Mouse (Mus musculus): ENCODE data around the gene Pcp4l1.
"Not testable (repeated sequence)": the region's sequence is repeated elsewhere in the genome, so short reads cannot be mapped to it uniquely, and the experiment has no call there.

Pcp4l1 gene

DNA sequence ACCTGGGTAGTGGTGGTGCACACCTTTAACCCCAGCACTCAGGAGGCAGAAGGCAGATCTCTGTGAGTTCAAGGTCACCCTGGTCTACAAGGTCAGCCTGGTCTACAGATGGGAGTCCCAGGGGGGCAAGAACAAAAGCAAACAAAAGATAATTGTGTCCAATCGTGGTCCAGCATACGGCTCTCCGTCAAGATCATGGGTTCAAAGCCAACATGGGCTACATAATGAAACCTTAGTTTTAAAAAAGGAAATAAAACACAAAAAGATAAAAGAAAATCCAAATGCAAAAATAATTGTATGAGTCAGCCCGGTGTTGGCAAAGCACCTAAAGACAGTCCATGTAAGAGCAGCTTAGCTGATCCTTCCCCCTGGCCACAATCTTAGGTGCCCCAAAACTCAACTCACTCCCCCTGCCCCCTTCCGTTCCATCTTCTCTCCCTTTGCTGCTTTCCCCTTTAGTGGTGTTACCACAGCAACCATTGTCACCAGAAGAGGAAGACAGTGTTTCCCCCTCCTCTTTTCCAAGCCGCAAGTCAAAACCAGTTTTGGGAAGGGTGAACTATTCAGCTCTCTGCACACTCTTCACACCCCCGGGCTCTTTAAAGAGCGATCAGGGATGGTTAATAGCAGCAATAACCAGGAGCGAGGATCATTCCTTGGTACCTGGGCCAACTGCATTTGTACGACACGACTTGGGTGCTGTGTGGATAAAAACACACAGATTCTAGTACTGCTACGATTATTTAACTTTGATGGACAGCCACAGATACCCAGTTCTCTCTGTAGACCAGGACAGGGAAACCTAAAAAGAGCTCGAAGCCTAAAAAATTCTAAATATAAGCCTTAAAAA, 8.0 kb downstream of the Pcp4l1 start:
- DNase-seq (ENCODE audit: low read depth), result no peak

DNA sequence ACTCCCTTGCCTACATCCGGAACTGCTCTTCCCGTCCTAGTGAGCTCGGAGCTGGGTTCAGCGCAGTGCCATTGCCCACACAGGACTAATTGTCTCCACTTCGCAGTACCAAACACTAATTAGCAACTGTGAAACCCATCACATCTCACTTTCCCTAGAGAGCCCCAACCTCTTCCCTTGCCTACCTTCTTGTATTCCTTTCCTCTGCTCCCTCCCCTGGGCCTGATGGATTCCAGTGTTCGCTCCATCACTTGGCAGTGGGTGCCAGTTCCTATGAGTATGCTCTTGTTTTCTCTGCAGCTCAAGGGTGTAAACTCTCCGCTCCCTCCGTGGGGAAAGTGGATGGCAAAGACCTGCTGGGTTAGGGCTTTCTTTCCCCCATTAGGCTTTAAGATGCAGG, 10.4 kb downstream of the Pcp4l1 start:
- no peak for DNase-seq (ENCODE audit: low read depth)

DNA sequence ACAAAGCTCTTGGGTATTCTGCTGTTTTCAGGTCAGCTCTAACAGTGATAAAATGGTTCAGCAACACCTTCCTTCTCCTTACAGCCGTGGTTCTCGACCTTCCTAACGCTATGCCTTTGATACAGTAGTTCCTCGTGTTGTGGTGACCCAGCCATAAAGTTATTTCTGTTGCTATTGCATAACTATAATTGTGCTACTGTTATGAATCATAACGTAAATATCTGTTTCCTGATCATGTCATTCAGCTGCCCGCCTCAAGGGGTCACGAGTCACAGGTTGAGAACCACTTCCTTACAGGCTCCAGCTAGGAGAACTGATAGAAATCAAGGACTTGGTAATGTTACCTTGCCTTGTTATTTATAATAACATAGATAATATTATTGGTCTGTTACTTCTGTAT, 11.8 kb downstream of the Pcp4l1 start:
- DNase-seq (ENCODE audit: low read depth), result peak; percentile 50

DNA sequence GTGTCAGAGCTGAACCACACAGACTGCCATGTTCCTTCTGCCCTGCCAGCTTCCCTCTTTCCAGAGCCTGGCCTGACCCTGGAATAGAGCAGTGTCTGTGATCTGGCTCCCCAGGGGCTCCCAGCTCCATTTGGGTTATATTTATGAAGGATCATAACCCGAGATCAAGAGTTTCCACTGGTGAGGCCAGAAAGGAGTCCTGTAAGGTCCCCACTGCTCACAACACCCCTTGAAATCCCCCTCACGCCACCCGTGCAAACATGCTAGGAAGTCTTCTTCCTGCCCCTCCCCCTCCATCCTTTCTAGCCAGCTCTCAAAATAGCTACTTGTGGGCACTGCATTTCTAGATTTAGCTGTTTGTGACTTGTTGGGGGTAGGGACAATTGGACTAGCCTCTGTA, 12.4 kb downstream of the Pcp4l1 start:
- DNase-seq (ENCODE audit: low read depth), result no peak

DNA sequence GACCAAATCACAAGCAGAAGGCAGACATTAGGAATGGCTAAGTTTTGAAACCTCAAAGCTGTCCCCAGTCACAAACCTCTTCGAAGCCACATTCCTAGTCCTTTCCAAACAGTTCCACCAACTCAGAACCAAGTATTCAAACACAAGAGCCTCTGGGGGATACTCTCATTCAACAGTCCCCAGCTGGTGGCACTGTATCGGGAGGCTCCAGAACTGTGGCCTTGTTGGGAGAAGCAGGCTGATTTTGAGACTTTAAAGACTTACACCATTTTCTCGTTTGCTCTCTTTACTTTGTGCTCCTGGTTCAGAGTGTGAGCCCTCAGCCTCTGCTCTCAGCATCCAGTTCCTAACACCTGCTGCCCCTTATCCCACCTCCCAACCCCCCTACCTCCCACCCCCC, 13.0 kb downstream of the Pcp4l1 start:
- no peak for DNase-seq (ENCODE audit: low read depth)

DNA sequence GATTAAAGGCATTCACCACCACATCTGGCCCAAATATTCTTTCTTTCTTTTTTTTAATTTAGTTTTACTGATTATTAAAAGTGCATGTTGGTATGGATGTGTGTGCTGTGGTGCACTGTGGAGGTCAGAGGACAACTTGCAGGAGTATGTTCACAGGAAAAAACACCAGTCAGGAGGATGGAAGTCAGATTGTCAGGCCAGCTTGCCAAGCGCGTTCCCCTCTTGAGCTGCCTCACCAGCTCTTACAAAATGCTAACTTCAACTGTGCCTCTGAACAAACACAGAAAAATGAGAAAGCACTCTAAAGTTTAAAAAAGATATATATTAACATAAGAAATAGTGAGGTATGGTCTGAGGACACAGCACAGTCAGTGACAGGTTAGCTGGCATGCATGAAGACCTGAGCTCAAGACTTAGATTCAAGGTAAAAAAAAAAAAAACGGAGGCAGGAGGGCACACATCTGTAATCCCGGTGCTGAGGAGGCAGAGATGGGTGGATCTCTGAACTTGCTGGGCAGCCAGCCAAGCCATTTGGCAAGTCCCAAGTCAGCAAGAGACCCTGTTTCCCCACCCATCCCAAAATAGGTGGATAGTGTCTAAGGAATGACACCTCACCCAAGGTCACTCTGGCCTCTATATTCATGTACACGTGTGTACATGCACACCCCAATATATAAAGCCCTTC, 16.4 kb downstream of the Pcp4l1 start:
- DNase-seq (ENCODE audit: low read depth), result no peak

DNA sequence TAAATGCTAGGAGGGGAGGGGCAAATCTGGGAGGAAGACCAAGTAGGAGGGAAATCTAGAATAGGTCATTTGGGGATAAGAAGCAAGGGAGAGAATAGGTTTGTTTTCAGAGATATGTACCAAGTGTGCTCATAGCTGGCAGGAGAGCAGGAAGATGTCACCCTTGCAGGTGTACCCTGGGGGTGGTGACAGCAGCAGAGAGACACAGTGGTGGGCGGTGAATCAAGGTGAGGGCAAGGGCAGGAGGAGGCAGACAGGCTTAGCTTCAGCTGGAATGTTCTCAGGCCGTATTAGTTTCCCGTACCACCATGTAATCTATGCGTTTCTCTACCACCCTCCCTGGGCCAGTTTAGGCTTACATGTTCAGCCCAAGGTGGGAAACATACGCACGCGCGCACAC, 23.3 kb downstream of the Pcp4l1 start:
- no peak for DNase-seq (ENCODE audit: low read depth)

DNA sequence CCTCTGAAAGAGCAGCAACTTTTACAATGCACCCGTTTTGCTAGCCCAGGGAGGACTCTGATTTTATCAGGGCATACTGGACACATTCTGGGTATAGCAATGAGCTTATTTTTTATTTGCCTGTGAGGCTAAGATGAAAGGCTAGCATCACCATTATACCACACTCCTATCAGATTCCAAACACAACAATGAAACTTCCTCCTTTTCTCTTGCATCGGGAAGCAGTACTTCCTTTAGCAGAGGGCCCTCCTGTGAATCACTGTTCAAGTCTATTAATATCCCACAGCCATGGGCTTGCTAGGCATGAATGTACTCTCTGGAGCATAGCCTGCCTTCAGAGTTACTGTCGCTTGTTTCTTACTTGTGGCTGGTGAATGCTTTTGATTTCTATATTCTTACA, 24.9 kb downstream of the Pcp4l1 start:
- DNase-seq (ENCODE audit: low read depth), result no peak

DNA sequence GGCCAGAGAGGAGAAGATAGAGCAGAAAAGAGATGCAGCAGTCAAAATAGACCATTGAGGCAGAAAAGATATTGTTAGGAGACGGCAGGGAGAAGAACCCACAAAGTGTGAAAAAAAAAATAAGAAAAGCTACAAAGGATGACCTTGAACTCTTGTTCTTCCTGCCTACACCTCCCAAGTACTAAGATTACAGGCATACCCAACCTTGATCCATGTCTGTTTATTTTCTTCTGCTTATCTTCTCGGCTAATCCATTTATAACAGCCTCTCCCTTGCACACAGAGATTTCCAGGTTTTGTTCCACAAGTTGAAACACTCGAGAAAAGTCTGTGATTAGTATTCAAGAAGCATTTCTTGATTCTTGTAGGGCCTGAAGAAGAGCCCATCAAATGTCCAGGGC, 26.2 kb downstream of the Pcp4l1 start:
- DNase-seq (ENCODE audit: low read depth), result no peak

DNA sequence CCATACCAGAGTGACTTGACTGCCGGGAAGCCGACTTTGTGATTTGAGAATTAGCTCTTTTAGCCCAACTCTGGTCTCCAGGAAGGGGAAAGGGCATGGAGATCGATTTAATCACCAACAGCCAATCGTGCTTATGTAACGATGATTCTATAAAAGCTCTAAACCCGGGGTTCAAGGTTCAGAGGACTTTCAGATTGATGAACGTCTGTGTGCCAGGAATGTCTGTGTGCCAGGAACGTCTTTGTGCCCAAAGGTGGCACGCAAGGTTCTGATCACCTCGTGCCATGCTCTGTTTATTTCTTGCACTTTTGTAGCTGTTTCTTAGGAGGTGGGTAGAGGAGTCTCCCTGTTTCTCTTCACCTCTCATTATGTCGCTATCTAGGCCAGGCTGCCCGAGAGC, 27.2 kb downstream of the Pcp4l1 start:
- DNase-seq (ENCODE audit: low read depth), result no peak

DNA sequence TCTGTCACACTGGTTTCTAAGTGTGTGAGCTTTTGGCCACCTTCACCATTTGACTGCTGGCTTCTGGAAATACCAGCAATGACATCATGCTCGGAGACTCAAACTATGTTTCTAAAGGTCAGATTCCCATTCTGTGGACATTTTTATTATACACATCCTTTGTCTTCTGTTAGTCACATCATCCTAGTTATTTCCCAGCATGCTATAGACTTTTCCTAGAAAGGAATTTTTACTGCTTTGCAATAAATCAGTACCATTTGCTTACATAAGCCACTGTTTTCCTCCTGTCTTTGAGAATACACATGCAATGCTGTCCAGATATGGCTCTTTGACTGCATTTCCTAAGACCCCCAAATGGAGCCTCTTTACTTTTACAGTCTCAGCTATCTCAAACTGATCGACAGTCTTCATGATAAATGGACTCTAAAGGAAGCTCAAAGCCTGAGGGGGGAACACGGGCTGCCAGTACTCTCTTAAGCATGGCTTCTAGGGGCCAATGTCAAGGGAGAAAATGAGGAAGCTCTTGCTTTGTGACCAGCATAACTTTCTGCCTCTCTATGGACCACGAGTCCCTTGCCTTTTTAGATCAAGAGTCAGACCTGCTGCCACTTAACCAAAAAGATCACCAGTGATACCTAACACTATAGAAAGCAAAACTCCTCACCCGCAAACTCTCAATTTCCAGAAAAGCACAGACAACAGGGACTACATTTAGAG, 30.3 kb downstream of the Pcp4l1 start:
- DNase-seq (ENCODE audit: low read depth), result no peak

DNA sequence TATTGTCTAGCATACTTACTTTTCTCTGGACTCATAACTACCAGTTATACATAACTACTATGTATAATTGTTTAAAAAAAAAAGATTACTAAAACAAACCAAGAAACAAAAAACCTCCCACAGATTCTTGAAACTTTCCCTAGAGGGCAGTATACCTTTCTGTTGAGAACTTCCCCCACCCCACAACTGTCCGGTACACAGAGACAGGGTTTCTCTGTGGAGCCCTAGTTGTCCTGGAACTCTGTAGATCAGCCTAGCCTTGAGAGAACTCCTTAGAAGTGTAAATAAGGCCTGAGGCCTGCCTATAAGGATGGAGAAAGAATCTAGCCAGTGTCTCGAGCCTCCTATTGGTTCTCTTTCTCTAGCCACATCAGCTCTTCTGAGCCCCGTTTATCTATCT, 31.8 kb downstream of the Pcp4l1 start:
- no peak for DNase-seq (ENCODE audit: low read depth)

DNA sequence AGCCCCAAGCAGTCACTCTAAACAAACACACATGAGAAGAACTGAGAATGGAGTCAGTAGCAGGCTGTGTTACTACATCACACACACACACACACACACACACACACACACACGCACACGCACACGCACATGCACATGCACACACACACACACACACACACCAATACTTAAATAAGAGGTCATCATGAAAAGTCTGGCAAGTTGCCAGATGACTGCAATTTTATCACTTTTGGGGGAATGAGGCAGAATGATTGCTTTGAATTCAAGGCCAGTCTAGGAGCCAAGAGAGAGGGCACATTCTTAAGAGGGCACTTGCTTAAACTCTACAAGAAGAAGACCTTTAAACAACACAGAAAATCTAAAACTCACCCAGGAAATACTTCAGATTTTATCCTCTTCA, 33.5 kb downstream of the Pcp4l1 start:
- no peak for DNase-seq (ENCODE audit: low read depth)

DNA sequence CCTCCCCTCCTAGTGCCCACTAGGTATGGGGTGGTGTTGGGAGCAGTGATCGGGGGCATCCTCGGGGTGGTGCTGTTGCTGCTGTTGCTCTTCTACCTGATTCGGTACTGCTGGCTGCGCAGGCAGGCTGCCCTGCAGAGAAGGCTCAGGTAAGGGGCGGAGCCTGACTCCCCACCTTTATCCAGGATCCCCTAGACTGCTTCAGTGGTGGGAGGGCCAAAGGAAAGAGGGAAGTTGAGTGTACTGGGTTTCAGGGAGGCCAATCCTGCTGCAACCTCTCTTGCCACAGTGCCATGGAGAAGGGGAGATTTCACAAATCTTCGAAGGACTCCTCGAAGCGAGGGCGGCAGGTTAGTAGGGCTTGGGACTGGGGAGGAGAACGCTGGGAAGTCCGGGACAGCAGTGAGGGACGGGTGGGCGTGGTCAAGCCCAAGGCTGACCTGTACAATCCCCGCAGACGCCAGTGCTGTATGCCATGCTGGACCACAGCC, 36.5 kb downstream of the Pcp4l1 start:
- no peak for DNase-seq (ENCODE audit: low read depth)

DNA sequence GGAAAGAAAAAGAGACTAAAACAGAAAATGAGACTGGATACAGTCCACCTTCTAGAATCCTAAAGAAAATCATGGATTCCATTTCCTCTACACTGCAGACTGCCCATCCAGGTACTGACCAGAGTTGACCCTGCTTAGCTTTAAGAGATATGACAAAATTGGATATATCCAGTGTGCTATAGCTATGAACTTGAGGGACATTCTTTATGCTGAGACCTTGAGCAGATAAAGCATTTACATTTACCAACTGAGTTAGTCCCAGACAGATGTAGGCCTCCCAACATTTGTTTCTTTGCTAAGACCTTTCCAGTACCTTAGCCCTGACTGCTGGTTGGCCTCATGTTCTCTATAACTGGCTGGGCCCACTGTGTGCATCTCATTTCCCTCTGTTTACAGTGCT, 38.1 kb downstream of the Pcp4l1 start:
- DNase-seq (ENCODE audit: low read depth), result no peak

DNA sequence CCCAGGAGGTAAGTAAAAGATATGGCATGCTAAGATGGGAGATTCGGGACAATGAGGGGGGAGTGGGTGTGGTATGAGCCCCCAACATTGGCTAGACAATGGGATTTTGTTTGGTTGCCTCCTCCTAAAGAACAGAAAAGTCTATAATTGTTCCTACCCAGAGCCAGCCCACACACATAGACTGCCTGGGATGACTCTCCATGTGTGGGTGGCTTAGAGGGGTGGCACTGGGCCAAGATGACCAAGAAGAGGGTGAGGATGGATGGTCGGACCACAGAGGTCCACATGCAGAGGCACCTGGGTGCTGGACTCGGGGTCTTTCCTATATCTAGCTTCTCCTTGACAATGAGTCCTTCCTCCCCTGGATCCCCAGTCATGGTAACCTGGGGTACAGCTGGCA, 39.4 kb downstream of the Pcp4l1 start:
- DNase-seq (ENCODE audit: low read depth), result no peak

DNA sequence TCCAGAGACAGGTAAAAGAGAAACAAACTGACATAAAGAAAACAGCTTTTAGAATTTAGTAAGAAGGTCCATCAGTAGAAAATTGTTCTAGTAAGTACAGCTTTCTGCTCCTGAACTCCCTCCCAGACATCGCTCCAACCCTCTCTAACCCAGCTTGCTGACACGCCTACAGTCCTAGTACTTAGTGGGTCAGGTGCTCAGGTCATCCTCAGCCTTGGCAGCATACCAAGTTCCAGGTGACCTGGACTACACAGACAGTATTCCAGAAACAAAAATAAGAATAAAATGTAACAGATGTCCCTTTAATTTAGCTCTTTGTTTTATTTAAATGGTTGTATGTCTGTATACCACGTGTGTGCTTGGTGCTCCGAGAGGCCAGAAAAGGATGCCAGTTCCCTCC, 44.1 kb downstream of the Pcp4l1 start:
- DNase-seq (ENCODE audit: low read depth), result no peak

DNA sequence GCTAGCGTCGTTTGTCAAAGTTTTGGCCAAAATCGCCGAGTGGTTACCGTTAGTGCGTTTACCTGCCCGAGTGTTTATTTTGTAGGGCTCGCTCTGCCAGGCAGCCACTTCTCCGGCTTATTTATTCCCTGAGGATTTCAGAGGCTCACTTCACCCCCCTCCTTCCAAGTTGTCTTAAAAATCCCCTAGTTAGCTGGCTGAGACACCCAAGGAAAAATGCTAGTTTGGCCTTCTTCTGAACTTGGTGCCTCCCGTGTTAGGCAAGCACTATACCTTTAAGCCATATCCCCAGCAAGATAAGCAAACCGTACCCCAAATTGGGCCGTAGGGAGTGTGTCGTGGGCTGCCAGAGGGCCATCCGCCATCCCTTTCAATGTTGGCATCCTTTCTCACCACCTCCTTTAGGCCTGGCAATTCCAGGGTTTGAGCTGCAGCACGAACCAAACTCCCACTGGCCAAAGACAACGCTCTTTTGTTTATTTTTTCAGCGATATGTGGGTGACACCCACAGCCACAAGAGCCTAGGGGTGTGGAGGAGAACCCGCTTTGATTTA, 45.2 kb downstream of the Pcp4l1 start:
- no peak for DNase-seq (ENCODE audit: low read depth)

DNA sequence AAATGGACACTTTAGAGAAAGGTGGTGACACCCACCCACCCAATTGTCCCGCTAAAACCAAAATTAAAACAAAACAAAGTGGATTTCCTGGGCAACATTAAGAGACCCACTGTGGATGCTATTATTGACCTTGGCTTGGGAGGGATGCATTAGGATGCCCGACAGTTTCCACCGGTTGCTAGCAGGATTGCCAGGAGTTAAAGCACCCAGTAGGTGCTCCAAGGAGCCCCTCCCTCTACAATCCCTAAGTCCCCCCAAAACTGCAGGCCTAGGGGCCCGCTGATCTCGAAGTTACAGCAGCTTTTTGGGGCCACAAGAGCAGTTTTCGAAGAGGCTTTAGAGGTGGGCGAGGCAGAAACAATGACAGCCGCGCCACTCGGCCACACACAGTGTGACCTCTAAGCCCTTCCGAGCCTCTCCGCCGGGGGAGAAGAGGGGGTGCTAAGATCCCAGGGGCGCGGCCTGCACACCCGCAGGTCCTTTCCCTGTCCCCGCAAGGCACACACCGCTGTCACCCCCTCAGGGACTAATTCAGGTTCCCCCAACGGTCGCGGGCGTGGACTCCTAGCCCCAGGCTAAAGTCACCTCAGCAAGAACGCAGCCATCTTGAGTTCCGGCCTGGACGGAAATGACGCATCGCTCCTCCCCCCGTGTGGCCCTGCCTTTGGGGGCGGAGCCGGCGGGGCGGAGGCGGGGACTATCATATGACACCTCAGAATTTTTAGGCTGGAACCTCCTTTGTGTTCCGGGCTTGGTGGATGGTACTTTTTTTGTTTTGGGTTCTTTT, 45.9 kb downstream of the Pcp4l1 start, which contains the start of the genes Sdhc and Mpz:
Sdhc (minus strand) TSS at position 630 of the 787 bp plus-strand sequence.
Mpz (plus strand) TSS at position 738 of the 787 bp plus-strand sequence.
- peak; percentile 98 for DNase-seq (ENCODE audit: low read depth)

DNA sequence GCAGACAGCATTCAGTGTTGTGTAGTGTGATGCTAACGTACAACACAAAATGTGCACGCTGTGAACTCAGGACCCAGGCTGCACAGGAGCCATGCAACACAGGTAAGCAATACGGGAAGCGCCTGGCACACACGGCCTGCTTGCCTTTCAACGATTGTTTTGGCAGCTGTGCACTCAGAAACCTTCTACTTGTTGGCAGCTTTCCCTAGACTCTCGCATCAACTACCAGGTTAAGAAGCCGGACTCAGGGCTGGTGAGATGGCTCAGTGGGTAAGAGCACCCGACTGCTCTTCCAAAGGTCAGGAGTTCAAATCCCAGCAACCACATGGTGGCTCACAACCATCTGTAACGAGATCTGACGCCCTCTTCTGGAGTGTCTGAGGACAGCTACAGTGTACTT, 53.1 kb downstream of the Pcp4l1 start:
- DNase-seq (ENCODE audit: low read depth), result not testable (repeated sequence)

DNA sequence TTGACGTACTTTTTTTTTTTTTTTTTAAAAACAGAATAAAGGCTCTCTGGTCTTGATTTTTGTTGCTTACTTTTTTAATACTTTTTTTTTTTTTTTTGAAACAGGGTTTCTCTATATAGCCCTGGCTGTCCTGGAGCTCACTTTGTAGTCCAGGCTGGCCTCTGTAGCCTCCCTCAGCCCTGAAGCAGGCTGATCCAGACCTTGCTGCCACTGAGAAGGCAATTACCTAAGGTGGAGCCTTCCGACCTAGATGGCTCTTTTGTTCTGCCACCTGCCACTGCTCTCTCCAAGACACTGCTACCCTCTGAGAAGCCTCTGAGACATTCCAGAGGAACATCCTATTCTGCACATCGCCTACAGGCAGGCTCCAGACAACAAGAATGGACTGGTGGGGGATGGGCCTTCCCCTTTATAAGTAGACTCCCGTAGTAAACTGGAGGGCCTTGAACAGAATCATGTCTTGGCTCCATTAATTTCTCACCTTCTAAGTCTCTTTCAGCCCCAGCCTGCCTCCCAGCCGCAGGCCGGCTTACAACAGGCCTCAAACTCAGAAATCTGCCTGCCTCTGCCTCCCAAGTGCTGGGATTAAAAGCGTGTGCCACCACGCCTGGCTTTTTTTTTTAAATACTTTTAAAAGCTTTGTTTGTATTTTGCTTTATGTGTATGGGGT, 58.4 kb downstream of the Pcp4l1 start:
- DNase-seq (ENCODE audit: low read depth), result not testable (repeated sequence)
